Mouse (Mus musculus) neutrophil, adult 5-6 weeks (primary cell): Measurements from ENCODE around the gene Olfr316. TPM values are rescaled to one million over a fixed set of nuclear protein-coding genes. Genes with fewer than 3 reads are reported as not detected.
A peak's percentile ranks its signal among the peaks of the same experiment; 100 is the strongest.
"Not testable (repeated sequence)": the region's sequence is repeated elsewhere in the genome, so short reads cannot be mapped to it uniquely, and the experiment has no call there.

Experiments used
- ATAC-seq: fragments of 151-379, 151-347 bp; 2 replicates; pipeline ENCODE4 v1.8.0; 2017; ENCODE audit warnings: mild to moderate bottlenecking, moderate TSS enrichment; ENCODE audit not compliant: insufficient number of reproducible peaks, poor library complexity, low FRiP score, severe bottlenecking; ENCODE audit errors: extremely low read depth
- total RNA-seq: library from RNA; stranded (forward); fragments of 200-1000 nt; gene quantifications from 2 replicates; pipeline ENCODE4 v1.2.3, GENCODE M21; 2017

Gene Olfr316
- not detected in 2 replicates for total RNA-seq

DNA sequence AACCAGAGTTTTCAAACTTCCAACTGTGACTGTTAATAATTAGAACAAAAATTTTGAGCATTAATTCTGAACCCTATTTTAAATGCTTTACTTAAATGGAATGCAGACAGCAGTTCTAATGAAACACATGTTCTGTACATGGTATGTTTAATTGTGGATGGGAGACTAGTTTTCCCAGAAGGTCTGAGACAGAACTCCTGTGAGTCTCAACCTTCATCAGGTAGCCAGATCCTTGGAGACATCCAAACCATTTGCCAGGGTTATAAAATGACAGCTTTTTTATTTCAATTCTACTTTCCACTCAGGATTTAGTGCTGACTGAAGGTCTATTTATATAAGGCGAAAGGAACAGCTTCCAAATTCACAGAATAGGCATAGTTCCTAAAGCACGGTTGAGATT lies at the start of gene Olfr316:
TSS of gene Olfr316 (plus strand) at position 301 of the 400 bp plus-strand sequence.
- ATAC-seq, result no peak

DNA sequence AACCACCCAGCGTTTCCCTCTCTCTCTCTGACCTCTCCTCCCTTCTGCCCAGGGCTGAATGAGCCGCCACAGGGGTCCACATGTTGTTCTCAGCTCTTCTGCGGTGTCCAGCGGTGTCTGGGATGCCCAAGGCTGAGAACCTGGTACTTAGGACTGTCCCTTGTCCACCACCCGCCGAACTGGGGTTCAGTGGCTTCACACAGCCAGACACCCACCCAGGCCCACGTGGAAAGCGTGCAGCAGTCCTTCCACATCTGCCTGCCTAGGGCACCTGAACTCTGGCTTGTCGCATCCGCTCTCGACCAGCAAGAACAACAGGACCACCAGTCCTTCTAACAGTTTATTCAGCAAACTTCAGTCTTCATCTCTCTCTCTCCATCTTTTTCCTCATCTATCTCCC lies 43.4 kb upstream of the Olfr316 start:
- ATAC-seq, result no peak

DNA sequence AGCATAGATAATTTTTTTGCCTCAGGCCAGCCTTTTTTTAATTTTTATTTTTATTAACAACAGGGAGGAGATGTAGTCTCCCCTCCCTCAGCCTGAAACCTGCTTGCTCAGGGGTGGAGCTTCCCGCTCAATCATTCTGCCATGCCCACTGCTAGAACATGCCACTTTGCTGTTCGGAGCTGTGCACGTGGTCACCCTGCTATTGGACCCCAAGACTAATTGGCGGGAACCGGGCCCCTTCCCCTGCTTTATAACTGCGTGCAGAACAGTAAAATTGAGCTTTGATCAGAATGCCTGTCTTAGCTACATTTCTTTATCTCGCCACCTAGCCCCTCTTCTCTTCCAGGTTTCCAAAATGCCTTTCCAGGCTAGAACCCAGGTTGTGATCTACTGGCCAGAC lies 34.8 kb upstream of the Olfr316 start:
- ATAC-seq, result not testable (repeated sequence)

DNA sequence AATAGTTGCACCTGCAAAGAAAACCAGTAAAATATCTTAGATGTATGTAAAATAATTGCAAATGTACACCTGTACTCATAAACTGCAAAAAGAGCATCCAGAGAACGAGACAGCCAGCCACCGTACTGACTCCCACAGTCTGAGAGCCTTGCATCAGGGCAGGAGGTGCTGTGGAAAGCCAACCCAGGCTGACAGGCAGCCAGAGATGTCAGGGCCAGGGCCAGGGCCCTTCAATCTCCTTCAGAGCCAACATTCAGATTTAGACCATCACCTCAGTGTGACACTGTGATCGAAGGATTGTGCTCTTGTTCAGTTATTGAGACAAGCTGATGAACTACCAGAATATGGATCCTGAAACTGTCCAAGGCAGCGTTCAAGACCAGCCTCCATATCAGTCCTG lies 32.8 kb upstream of the Olfr316 start:
- no peak for ATAC-seq

DNA sequence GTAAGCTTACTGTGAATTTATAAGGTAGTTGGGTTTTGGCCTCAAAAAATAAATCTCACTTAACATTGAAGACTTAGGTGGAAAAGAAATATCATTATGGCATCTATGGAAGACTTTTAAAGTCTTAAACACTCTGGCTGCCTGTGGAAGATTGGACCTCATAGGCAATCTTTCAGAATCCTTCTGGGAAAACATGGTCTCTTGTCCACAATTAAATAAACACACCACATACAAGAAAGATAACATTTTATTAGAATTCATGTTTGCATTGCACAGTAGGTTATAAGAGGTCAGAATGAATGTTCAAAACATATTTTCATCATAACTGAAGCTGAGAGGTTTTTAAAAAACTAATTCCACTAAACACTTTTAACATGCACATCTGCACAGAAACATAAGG lies 28.6 kb upstream of the Olfr316 start, which contains the start of gene Olfr318:
TSS of gene Olfr318 (minus strand) at position 101 of the 400 bp plus-strand sequence.
- no peak for ATAC-seq

DNA sequence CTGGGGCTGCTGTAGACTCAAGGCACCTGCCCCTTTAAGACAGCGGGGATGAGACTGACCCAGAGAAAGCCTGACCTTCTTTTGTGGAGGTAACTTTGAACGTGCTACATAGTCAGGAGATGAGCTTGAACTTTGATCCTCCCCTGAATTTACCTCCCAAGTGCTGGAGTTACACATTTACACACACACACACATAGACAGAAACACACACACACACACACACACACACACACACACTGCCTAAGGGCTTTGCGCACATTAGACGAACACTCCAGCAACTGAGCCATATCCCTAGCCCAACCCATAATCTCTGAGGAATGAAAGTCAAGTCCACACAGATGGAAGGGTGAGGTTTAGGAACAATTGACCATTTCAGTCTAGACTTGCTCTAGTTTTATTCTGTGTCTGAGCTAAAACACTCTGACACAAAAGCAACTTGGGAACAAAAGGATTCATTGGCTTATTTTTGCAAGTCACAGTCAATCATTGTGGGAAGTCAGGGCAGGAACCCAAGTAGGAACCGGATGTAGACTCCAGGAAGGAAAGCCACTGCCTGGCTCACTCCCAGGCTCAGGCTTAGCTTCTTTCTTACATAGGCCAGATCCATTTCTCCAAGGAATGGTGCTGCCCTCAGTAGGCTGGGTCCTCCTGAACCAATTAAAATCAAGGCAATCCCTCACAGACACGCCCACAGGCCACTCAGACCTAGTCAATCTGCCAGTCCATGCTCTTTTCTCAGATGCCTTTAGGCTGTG lies 24.5 kb upstream of the Olfr316 start:
- ATAC-seq, result not testable (repeated sequence)

DNA sequence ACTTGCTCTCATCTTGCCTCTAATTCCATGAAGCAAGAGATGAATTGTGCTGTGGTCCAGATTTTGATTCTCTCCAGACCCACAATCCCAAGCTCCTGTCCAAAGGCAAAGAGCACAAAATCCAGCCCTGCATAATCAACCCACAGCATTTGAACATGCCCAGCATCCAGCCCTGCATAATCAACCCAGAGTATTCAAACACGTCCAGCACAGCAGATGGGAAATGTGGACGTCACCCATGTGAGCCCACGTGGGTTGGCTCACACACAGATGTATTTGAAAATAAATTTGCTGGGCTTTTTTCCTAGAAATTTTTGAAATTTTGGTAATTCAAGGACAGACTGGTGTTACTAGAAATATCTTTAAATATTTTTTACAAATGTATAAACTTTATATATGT lies 19.2 kb upstream of the Olfr316 start:
- no peak for ATAC-seq

DNA sequence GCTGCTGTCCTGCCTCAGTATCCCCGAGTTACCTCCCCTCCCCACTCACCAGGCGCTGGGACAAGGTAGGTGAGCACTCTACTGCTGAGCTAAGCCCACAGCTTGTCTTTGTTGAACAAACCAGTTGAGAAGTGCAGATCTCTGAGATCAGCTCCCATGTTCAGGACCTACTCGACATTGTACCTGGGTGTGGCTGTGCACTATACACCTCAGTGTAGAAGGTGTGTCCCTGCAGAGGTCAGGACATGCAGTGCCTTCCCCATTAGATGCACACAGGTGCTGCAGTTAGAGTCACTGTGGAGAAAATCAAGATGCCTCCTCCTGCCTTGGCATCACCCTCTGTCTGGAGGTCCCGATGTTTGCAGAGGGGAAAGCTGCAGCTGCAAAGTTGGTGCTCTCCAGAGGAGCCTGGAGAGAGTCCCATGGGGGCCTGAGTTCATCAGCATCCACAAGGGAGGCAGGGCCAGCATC lies 13.7 kb upstream of the Olfr316 start, which contains the start of gene Olfr317:
TSS of gene Olfr317 (minus strand) at position 421 of the 471 bp plus-strand sequence.
- no peak for ATAC-seq

DNA sequence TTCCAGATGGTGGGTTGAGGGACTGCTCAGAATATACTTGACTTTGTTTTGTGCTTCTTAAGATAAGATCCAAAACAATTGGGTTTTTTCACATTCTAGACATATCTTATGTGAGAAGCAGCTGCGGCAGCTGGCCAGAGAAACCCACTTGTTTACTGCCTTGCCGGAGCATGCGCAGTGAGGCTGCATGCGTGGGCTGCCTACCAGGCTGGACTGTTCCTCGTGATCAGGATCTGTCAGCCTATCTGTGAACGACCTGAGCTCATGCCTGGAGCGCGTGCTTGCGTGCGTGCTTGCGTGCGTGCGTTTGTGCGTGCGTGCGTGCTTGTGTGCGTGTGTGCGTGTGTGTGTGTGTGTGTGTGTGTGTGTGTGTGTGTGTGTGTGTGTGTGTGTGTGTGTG lies 1.4 kb upstream of the Olfr316 start:
- ATAC-seq, result not testable (repeated sequence)

DNA sequence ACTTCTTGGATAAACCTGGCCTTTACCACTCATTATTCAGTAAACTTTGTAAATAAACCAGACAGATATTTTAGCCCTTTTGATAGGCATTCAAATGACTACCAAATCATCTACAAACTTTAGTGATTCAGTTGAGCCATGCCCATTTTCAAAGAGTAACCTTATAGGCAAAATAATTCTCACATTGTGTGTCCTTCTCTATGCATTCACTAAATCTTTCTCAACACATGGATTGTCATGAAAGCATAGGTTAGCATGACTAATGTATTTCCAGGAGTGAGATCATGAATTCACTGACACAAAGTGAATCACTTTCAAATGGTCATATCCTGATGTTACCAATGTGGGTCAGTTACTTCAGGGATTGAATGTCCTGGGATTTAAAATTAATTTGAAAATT lies 20.4 kb downstream of the Olfr316 start, which contains the start of gene Olfr315:
TSS of gene Olfr315 (plus strand) at position 301 of the 400 bp plus-strand sequence.
- no peak for ATAC-seq

DNA sequence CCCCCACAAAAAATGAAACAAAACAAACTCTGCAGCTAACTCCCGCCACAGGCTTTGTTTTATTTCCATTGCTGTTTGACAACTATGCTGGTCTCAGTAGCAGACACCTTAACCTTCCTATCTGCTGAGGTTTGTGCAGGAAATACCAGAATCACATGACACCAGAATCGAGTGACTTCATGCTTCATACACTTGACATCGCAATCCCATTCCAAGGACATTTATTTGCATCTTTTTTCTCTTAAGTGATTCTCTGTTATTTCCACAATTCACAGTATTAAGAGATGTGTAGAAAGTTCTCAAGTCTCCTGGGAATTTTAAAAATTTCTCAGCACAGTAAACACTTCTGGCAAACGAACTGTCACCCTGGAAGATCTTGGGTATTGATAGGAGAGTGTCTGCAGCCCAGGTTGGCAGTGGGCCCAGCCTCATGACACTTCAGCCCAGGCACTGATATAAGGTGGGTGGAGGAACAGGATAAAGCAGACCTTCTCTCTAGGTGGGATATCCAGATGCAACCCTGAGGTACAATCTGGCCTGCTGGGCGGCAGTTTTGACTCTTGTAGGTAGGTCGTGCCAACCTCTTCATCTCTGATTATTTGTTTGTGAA lies 30.1 kb downstream of the Olfr316 start, which contains the start of gene Olfr314:
TSS of gene Olfr314 (plus strand) at position 473 of the 610 bp plus-strand sequence.
- no peak for ATAC-seq

DNA sequence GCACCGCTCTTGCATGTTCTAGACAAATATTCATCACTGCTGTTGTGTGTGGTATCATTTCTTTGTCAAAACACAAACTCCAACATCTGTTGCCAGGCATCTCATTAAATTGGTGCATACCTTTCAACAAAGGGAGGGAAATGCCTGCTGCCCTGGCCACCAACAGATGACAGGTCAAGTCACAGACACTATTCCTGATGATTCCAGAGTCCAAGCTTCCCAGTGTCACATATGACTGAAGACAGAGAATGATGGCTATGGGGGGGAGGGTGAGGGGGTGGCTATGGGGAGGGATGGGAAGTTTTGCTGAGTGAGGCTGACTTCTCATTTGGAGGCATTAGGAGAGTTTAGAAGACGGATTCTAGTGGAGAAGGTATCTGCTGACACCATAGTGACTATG lies 31.6 kb downstream of the Olfr316 start:
- ATAC-seq, result no peak

DNA sequence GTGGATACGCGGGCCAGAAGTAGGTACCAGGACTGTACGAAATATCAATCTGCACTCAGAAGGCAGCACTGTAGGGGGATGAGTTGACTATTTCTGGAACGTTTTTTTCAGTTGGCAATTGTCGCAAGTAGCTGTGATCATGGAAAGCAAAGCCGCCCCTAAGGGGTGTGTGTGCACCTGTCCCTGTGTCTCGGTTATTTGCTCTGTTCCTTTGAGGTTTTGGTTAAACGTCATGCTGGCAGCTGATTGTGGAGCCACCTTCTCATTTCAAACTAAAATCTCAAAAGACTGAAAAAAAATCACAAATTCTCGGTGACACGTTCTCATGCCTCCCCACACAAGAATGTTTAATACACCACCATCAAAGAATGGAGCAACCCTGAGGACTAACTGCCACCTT lies 35.1 kb downstream of the Olfr316 start:
- ATAC-seq, result no peak

DNA sequence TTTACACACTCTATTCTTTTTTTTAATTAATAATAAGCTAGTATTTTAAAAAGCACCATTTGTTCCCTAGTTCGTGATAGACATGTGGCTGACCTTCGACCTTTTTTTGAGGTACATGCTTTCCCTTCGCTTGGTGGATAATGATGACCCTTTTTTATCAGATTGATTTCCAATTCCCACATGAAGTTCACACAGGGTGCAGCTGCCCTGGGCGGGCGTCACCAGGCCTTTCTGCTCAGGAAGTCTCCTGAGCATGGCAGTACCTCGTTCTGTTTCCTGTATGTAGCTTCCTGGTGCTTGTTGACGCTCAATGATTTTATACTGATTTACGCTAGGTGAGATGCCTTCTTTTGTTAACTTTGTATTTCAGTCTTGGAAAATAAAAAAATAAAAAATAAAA lies 35.8 kb downstream of the Olfr316 start:
- no peak for ATAC-seq

DNA sequence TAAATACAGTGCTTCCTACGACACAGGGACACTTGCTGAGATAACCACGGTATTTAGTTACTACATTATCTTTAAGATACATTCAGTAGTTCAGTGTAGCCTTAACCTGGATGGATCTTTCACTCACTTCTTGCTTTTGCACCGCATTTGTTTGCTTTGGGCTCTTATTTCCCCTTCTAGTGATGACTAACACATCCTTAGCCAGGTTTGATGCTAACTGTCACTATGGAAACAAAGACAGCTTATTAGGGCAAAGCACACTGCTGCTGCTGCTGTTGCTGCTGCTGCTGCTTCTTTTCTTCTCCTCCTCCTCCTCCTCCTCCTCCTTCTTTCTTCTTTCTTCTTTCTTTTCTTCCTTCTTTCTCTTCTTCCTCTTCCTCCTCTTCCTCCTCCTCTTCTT lies 37.0 kb downstream of the Olfr316 start:
- peak; percentile 40; the same call in 1 of the 2 replicates for ATAC-seq

DNA sequence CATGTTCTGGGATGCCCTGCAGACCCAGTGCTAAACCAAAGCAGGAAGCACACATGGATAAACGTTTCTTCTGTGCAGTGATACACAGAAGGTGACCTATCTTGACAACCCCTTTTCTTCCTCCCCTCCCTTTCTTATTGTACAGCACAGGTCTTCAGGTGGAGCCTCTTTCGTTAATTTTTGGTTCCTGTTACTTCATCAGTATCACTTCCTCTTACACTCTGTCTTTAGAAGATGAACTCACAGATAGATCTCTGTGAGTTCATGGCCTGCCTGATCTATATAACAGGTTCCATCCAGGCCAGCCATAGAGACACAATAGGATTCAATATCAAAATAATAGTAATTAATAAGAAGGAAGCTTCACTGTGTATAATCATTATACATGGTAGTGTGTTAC lies 37.5 kb downstream of the Olfr316 start:
- ATAC-seq, result peak; percentile 73

DNA sequence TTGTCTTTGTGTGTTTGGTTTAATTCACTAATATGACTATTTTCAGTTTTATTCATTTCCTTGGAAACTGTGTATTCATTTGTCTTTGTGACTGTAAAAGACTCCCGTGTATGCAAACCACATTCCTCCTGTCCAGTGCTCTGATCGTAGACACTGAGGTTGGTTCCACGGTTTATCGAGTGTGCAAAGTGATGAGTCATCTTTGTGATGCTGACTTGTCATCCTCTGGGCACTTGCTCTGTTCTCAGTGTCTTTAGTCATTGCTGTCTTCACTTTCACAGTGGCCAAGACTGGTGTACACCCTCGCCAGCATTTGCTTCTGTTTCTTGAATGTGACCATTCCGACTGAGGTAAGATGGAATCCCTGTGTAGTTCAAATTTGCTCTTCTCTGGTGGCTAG lies 38.1 kb downstream of the Olfr316 start:
- no peak for ATAC-seq

DNA sequence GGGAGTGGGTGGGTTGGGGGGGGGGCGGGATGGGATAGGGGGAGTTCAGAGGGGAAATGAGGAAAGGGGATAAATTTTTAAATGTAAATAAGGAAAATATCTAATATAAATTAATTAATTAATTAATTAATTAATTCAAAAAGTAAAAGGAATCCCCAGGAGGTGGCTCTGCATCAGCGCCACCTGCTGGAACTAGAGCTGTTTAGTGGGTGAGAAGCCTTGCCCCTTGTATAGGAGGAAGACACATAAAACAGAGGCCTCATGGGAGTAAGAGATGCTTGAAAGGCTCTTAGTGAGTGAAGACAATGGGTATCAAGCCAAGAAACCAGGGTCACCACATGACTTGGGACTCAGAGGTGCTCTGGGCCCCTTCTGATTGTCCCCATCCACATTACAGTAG lies 43.3 kb downstream of the Olfr316 start:
- no peak for ATAC-seq

DNA sequence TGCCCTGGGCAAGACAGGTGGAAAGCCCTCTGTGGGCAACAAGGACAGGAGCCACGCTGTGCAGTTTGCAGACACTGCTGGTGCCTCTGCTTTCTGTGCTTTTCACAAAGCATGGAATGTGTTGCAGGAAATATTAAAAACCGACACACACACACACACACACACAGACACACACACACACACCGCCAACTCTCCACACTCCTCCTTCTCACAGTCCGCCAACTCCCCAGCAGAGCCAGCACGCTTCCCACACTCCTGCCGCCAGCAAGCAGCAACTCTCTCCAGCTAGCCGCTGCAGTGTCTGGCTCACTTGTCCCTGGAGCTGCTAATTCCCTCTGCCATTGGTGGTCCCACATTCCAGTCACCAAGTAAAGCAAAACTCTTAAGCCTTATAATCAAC lies 44.3 kb downstream of the Olfr316 start:
- ATAC-seq, result no peak

DNA sequence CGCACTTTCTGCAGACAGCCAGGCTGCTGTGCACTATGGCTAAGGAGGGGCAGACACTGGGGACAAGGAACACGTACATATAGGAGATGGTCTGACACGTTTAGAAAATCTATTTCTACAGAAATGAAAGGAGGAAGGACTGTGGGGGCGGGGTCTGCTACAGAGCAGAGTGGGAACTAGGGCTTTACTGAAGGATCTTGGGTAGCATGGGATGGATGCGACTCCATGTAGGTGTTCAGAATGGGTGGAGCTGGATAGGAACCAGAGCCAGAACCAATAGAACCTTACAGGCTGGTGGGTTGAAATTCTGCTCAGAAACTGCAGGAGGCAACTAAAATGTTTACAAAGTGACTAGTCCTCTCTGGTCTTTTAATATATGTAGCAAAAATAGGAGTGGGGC lies 47.2 kb downstream of the Olfr316 start:
- no peak for ATAC-seq
